Mouse (Mus musculus) adrenal gland, postnatal 36 days (tissue): ENCODE data around the gene Zbed6. TPM values are rescaled to one million over a fixed set of nuclear protein-coding genes. Genes with fewer than 3 reads are reported as not detected.

Experiments used
- total RNA-seq, 2 experiments: library from RNA; stranded (reverse); gene quantifications; 2 replicates each; pipeline ENCODE4 v1.2.3; 2021

Gene Zbed6
- total RNA-seq, 2 experiments from 2014 or later, result 9.9 to 11.5 TPM

Other genes starting within 250 kb of the Zbed6 start
- gene Sox13, start 236.5 kb downstream of the Zbed6 start, total RNA-seq, result 10 to 100 TPM; 12.6 to 17.5 TPM
- gene Snrpe, start 50.6 kb downstream of the Zbed6 start, total RNA-seq, result 100 to 1,000 TPM; 116 TPM
- 10 to 100 TPM; 27.8 to 34.4 TPM for gene Gm38394, start 433 bp upstream of the Zbed6 start, total RNA-seq
- gene Lax1, start 29.2 kb upstream of the Zbed6 start, total RNA-seq, result under 1 TPM in 1 of 2 experiments, not detected in 1; 0.26 TPM
- 10 to 100 TPM; 21.8 to 34.7 TPM for gene Atp2b4, start 140.2 kb upstream of the Zbed6 start, total RNA-seq
- gene Optc, start 247.1 kb upstream of the Zbed6 start, total RNA-seq, result 1 to 10 TPM; 1.2 TPM